ENCODE assay signal across 8 mouse cellular contexts in the genomic region with DNA sequence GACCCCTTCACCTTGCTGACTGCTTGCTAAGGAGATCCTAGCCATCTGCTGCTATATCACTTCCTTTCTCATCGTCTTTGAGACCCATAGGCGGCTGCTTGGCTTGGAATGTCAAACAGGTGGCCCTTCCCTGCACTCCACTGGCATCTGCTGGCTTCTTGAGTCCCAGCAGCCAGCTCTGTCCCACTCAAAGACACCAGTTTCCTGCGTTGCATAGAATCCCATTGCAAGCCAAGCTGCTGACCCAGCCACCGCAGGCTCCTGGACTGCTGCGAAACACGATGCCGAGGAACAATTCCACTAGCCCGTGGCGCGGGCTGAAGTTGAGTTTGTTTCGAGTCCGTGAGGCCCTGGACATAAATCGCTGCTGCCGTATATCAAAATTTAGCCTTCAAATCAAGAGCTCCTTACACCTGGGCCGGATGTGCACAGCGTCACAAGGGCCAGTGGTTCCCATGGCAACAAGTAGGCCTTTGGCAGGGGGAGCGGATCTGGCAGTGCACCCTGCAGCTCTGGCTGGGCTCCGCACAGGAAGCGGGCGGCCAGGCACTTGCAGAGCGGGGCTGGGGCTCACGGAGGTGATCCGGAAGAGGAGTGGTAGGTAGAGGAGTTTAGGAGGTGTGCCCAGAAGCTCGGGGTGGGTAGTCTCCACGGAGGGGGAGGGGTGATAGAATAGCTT. TPM values are rescaled to one million over a fixed set of nuclear protein-coding genes. Genes with fewer than 3 reads are reported as not detected.
DNase-seq lines count a peak whose midpoint lies in the region; ATAC-seq and TF ChIP-seq lines count a peak whose summit lies in the region.

TSS of gene Fndc11 (plus strand) at position 476 of the 679 bp plus-strand sequence.

- H3K79me2 ChIP-seq in CH12.LX (replicated peaks; ENCODE audit: control insufficient read depth, extremely low read depth, insufficient read depth, poor library complexity, severe bottlenecking): no peaks in the 10 kb centered on the region

- WGBS in cerebellum, adult 2 months: 3% methylated on average over 25 of the region's 25 CpGs
- WGBS in hindbrain, embryonic 10.5 days: 5% methylated on average over 25 of the region's 25 CpGs
- WGBS in neural tube, embryonic 15.5 days: 2% methylated on average over 25 of the region's 25 CpGs

- dilution Hi-C loops in CH12.LX (cut with MboI; ENCODE audit: extremely low pct_ligation_motif_present, extremely low pct_unique_long_range_greater_than_20kb, low sequenced_read_pairs): no loop called here

- peak; percentile 59; the same call in 1 of the 2 replicates for ATAC-seq in frontal cortex, adult (ENCODE audit: low TSS enrichment)
- ATAC-seq in neural tube, embryonic 15.5 days (ENCODE audit: low FRiP score): peak; percentile 84; the same call in 1 of the 2 replicates

- no peak within 1 kb of the TSS for H3K27ac ChIP-seq in CH12.LX (ENCODE audit: insufficient read depth, low read depth)
- no peak within 1 kb of the TSS for H3K27ac ChIP-seq in cerebellum, adult 2 months (ENCODE audit: insufficient read depth, low read length)
- H3K27ac ChIP-seq in hindbrain, embryonic 10.5 days: peak within 1 kb of the TSS; percentile 69
- peak within 1 kb of the TSS; percentile 29; the same call in 1 of the 2 replicates for H3K27ac ChIP-seq in neural tube, embryonic 15.5 days (replicated peaks)

- peak within 1 kb of the TSS; percentile 24 for H3K4me2 ChIP-seq in CH12.LX (ENCODE audit: insufficient read depth, low read depth, poor library complexity, severe bottlenecking)
- H3K4me2 ChIP-seq in neural tube, embryonic 15.5 days: peak within 1 kb of the TSS; percentile 58

- no peak for DNase-seq in CH12.LX (ENCODE audit: extremely low read depth)
- peak; percentile 71 for DNase-seq in cerebellum, adult 2 months
- peak; percentile 79 for DNase-seq in hindbrain, embryonic 10.5 days (ENCODE audit: low spot score)
- DNase-seq in layer of hippocampus, adult 8-10 months (ENCODE audit: low spot score in 2 of 2): peak; percentile 39 to 44
- DNase-seq in lung, adult 18-20 months: peak; percentile 91 to 95
- peak; percentile 71 for DNase-seq in testis, postnatal 10 days (ENCODE audit: low spot score)

- no peak within 1 kb of the TSS for H3K4me3 ChIP-seq in CH12.LX (replicated peaks in 1 of 3; ENCODE audit: low read depth in 2 of 3, low read length in 2 of 3, poor library complexity in 1 of 3)
- peak within 1 kb of the TSS; percentile 29 for H3K4me3 ChIP-seq in cerebellum, adult 2 months (replicated peaks; ENCODE audit: insufficient read depth, low read depth, low read length)
- peak within 1 kb of the TSS; percentile 51 for H3K4me3 ChIP-seq in hindbrain, embryonic 10.5 days
- peak within 1 kb of the TSS; percentile 29 for H3K4me3 ChIP-seq in neural tube, embryonic 15.5 days (replicated peaks)

- in situ Hi-C loops in CH12.LX (cut with MboI; ENCODE audit: low pct_ligation_motif_present, low pct_unique_long_range_greater_than_20kb, low sequenced_read_pairs): no loop called here

- no peaks in the 10 kb centered on the region for H3K9me3 ChIP-seq in CH12.LX (replicated peaks; ENCODE audit: low read length)
- H3K9me3 ChIP-seq in hindbrain, embryonic 10.5 days: no peaks in the 10 kb centered on the region
- H3K9me3 ChIP-seq in neural tube, embryonic 15.5 days (replicated peaks): no peaks in the 10 kb centered on the region

- TF ChIP-seq POLR2A in CH12.LX (IDR thresholded peaks at IDR 0.05; ENCODE audit: low read depth, low read length): no peak; the same call in 1 of the 2 replicates
- no peak for TF ChIP-seq POLR2A in cerebellum, adult 2 months (IDR thresholded peaks at IDR 0.05; ENCODE audit: borderline replicate concordance, insufficient read depth, low read length)

- H3K4me1 ChIP-seq in CH12.LX (ENCODE audit: control insufficient read depth in 1 of 2, insufficient read depth in 2 of 2): peaks cover 8 to 16% of the 10 kb centered on the region in 2 experiments
- peaks cover 6% of the 10 kb centered on the region; the same call in 1 of the 2 replicates for H3K4me1 ChIP-seq in cerebellum, adult 2 months (ENCODE audit: control insufficient read depth, insufficient read depth, low read length)
- peaks cover 29% of the 10 kb centered on the region for H3K4me1 ChIP-seq in hindbrain, embryonic 10.5 days (replicated peaks)
- H3K4me1 ChIP-seq in neural tube, embryonic 15.5 days: peaks cover 14% of the 10 kb centered on the region

- no peak for TF ChIP-seq EP300 in CH12.LX (IDR thresholded peaks at IDR 0.05; ENCODE audit: low read length)

- peaks cover 0 to 16% of the 10 kb centered on the region in 2 experiments for H3K36me3 ChIP-seq in CH12.LX (replicated peaks in 1 of 2; ENCODE audit: control insufficient read depth in 1 of 2, insufficient read depth in 1 of 2, low read length in 1 of 2)
- H3K36me3 ChIP-seq in hindbrain, embryonic 10.5 days: no peaks in the 10 kb centered on the region
- no peaks in the 10 kb centered on the region for H3K36me3 ChIP-seq in neural tube, embryonic 15.5 days

- peak; percentile 37 for TF ChIP-seq RAD21 in CH12.LX (IDR thresholded peaks at IDR 0.05; ENCODE audit: low read depth, low read length)

- peak within 1 kb of the TSS; percentile 60 for H3K9ac ChIP-seq in CH12.LX (ENCODE audit: insufficient read depth, low read depth)
- 0 out of 2 replicates have a peak within 1 kb of the TSS, but pooled peaks have one; percentile 21 for H3K9ac ChIP-seq in neural tube, embryonic 15.5 days (replicated peaks)

- peak in 1 of 2 experiments; percentile 42; a peak in 2 of 4 replicates for TF ChIP-seq CTCF in CH12.LX (conservative IDR thresholded peaks at IDR 0.05 in 1 of 2, IDR thresholded peaks at IDR 0.05 in 1 of 2; ENCODE audit: low read depth in 2 of 2, low read length in 2 of 2)
- TF ChIP-seq CTCF in cerebellum, adult 2 months (IDR thresholded peaks at IDR 0.05; ENCODE audit: borderline replicate concordance, insufficient read depth, low read depth, low read length): no peak; the same call in 1 of the 2 replicates

- no peaks in the 10 kb centered on the region for H3K27me3 ChIP-seq in CH12.LX (replicated peaks)
- H3K27me3 ChIP-seq in cerebellum, adult 2 months (ENCODE audit: control insufficient read depth, insufficient read depth, low read length): no peaks in the 10 kb centered on the region
- peaks cover 38% of the 10 kb centered on the region for H3K27me3 ChIP-seq in hindbrain, embryonic 10.5 days (ENCODE audit: insufficient read depth, poor library complexity, severe bottlenecking)
- no peaks in the 10 kb centered on the region for H3K27me3 ChIP-seq in neural tube, embryonic 15.5 days (replicated peaks)

TF ChIP-seq in CH12.LX, 34 proteins besides CTCF, POLR2A, EP300 and RAD21:
- peak; percentile 73 for TF ChIP-seq MXI1 (IDR thresholded peaks at IDR 0.05; ENCODE audit: low read depth, low read length)
- no peak for TF ChIP-seq ETS1 (conservative IDR thresholded peaks at IDR 0.05; ENCODE audit: low read depth, low read length)
- no peak for TF ChIP-seq NELFE (IDR thresholded peaks at IDR 0.05; ENCODE audit: low read depth, low read length)
- no peak for TF ChIP-seq ZKSCAN1 (IDR thresholded peaks at IDR 0.05; ENCODE audit: borderline replicate concordance, low read depth, low read length)
- no peak; the same call in 1 of the 2 replicates for TF ChIP-seq ZMIZ1 (IDR thresholded peaks at IDR 0.05; ENCODE audit: low read depth, low read length)
- 0 out of 2 replicates have a peak, but pooled peaks have one; percentile 11 for TF ChIP-seq SMC3 (IDR thresholded peaks at IDR 0.05; ENCODE audit: low read depth, low read length)
- no peak for TF ChIP-seq ZNF384 (IDR thresholded peaks at IDR 0.05; ENCODE audit: low read depth, low read length)
- TF ChIP-seq MYC (IDR thresholded peaks at IDR 0.05; ENCODE audit: low read depth, low read length): no peak
- TF ChIP-seq TBP (conservative IDR thresholded peaks at IDR 0.05; ENCODE audit: low read depth, low read length): no peak
- TF ChIP-seq CHD2 (IDR thresholded peaks at IDR 0.05; ENCODE audit: low read length): peak; percentile 44; the same call in 1 of the 2 replicates
- no peak for TF ChIP-seq USF1 (IDR thresholded peaks at IDR 0.05; ENCODE audit: low read depth, low read length)
- peak; percentile 43; the same call in 1 of the 2 replicates for TF ChIP-seq TCF12 (IDR thresholded peaks at IDR 0.05; ENCODE audit: low read depth, low read length)
- TF ChIP-seq RCOR1 (conservative IDR thresholded peaks at IDR 0.05; ENCODE audit: low read depth, low read length): no peak
- TF ChIP-seq ELF1 (IDR thresholded peaks at IDR 0.05; ENCODE audit: low read depth, low read length): peak; percentile 66
- no peak for TF ChIP-seq NRF1 (IDR thresholded peaks at IDR 0.05; ENCODE audit: low read depth, low read length)
- TF ChIP-seq GABPA (IDR thresholded peaks at IDR 0.05; ENCODE audit: insufficient replicate concordance, low read depth, low read length): no peak

RNA-seq across cellular contexts. Expression of gene Fndc11, which starts in this region (rescaled TPM):
- total RNA-seq in CH12.LX (2012; rRNA removed): 0.25 and 0.59 TPM in 2 replicates
- total RNA-seq in CH12.LX (2014; rRNA removed): not detected in 2 replicates
- polyA plus RNA-seq in CH12.LX (2012; ENCODE audit: insufficient read length, low read depth): not detected in 2 replicates
- 0.46 TPM in 1 of 2 replicates, not detected in the other for polyA plus RNA-seq in cerebellum, adult 2 months (2012; rRNA removed)
- polyA plus RNA-seq in hindbrain, embryonic 10.5 days (2016; fragmentation: Nextera tagmentation; extraction: Ambion mirVana): 0.26 and 0.32 TPM in 2 replicates
- not detected for total RNA-seq in layer of hippocampus, adult 8-10 months (2022)
- polyA plus RNA-seq in neural tube, embryonic 15.5 days (2015; fragmentation: Nextera tagmentation; extraction: Ambion mirVana): 0.20 and 0.22 TPM in 2 replicates

Comparison
In these comparisons a context has a peak if more than half of its experiments do, and no peak if none do; other contexts are left out.
1. Peak in DNase-seq and H3K4me3 ChIP-seq in cerebellum, adult 2 months; RNA of the gene not detected or under 1 TPM.
2. Peak in DNase-seq, H3K4me3 ChIP-seq and H3K27ac ChIP-seq in hindbrain, embryonic 10.5 days; RNA of the gene not detected or under 1 TPM.
3. Peak in DNase-seq in layer of hippocampus, adult 8-10 months; RNA of the gene not detected or under 1 TPM.
4. Peak in ATAC-seq, H3K4me3 ChIP-seq, H3K27ac ChIP-seq, H3K9ac ChIP-seq and H3K4me2 ChIP-seq in neural tube, embryonic 15.5 days; RNA of the gene not detected or under 1 TPM.